Mouse (Mus musculus): Measurements from ENCODE around the gene H2-D1. TPM values are rescaled to one million over a fixed set of nuclear protein-coding genes. Genes with fewer than 3 reads are reported as not detected.
A peak's percentile ranks its signal among the peaks of the same experiment; 100 is the strongest.

The H2-D1 gene
- polyA plus RNA-seq (2015; fragmentation: Nextera tagmentation; extraction: Ambion mirVana): 73.4 and 73.6 TPM in 2 replicates

- H3K27ac ChIP-seq: no peak within 1 kb of the TSS
Observed at GRCm38 (mm10) chr17:35262664-35263522, at the start of gene H2-D1. TSS of gene H2-D1 (plus strand) at chr17:35262730.

GRCm38 (mm10) chr17:35213071-35213470, 49.5 kb upstream of the H2-D1 start:
- no peaks in the 10 kb centered on the region for H3K27me3 ChIP-seq
- no peak for ATAC-seq (ENCODE audit: low FRiP score)

More at GRCm38 (mm10) chr17:35262664-35263522, at the start of gene H2-D1:
- 1% methylated on average over 62 of the region's 73 CpGs for WGBS
- Histone ChIP-seq H3K9ac (peak within 1 kb of the TSS; percentile 81), H3K4me3 (peak within 1 kb of the TSS; percentile 66), H3K4me1 (replicated peaks) (peaks cover 14% of the 10 kb centered on the region), H3K36me3 (peaks cover 5% of the 10 kb centered on the region), H3K27me3 (peaks cover 52% of the 10 kb centered on the region), H3K4me2 (peak within 1 kb of the TSS; percentile 87), H3K9me3 (no peaks in the 10 kb centered on the region)
- ATAC-seq (ENCODE audit: low FRiP score): peak; percentile 95

DNA sequence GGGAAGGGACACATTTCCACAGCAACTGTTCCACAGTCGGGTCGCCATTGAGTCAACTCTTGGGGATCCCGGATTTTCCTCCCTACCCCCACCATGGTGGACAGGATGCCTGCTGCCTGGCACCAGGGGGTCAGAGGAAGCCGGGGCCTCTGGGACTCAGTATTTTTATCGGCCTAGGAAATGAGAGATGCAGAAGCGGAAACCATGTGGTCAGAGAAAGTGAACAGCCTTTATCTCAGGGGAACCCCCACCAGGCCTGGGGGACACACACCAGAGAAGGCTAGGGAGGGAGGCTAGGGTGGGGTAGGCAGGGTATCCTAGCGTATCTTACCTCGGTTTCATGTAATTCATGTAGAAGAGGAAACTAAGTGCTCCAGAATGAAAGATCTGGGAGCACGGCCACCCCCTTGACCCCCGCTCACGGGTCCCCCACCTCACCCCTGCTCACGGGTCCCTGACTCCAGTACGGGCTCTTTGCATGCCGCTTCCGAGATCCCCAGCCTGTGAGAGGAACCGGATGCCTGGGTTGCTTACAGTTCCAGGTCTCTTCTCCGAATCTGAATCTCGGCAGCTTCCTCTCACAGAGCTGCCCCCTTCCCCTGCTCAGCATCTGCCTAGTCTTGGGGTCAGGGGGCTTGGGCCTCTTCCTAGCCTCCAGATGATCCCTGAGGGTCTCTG, 43.9 kb upstream of the H2-D1 start:
- no peak overlapping the region; the same call in 1 of the 2 replicates for H3K9ac ChIP-seq
- H3K4me2 ChIP-seq: no peak overlapping the region
- peaks cover 38% of the 10 kb centered on the region for H3K36me3 ChIP-seq
- ATAC-seq (ENCODE audit: low FRiP score): no peak
- H3K27me3 ChIP-seq: no peaks in the 10 kb centered on the region
- no peak overlapping the region for H3K4me3 ChIP-seq
- H3K9me3 ChIP-seq: no peaks in the 10 kb centered on the region
- no peak overlapping the region for H3K27ac ChIP-seq
- no peaks in the 10 kb centered on the region for H3K4me1 ChIP-seq (replicated peaks)
- 86% methylated on average over 18 of the region's 18 CpGs for WGBS

More at GRCm38 (mm10) chr17:35213071-35213470, 49.5 kb upstream of the H2-D1 start:
- no peak overlapping the region for H3K4me2 ChIP-seq
- no peak overlapping the region for H3K27ac ChIP-seq
- no peaks in the 10 kb centered on the region for H3K9me3 ChIP-seq
- H3K4me3 ChIP-seq: no peak overlapping the region
- no peaks in the 10 kb centered on the region for H3K4me1 ChIP-seq (replicated peaks)
- WGBS: 92% methylated on average over 5 of the region's 5 CpGs
- H3K9ac ChIP-seq: no peak overlapping the region
- no peaks in the 10 kb centered on the region for H3K36me3 ChIP-seq

- Histone ChIP-seq H3K9ac (no peak overlapping the region), H3K36me3 (peaks cover 38% of the 10 kb centered on the region), H3K27me3 (no peaks in the 10 kb centered on the region), H3K4me3 (no peak overlapping the region), H3K4me1 (replicated peaks) (no peaks in the 10 kb centered on the region), H3K27ac (no peak overlapping the region), H3K4me2 (no peak overlapping the region), H3K9me3 (no peaks in the 10 kb centered on the region)
- 86% methylated on average over 6 of the region's 6 CpGs for WGBS
- ATAC-seq (ENCODE audit: low FRiP score): no peak
Observed at GRCm38 (mm10) chr17:35219601-35220041, 42.9 kb upstream of the H2-D1 start.

- Histone ChIP-seq H3K4me2 (no peak within 1 kb of the TSS), H3K9ac (no peak within 1 kb of the TSS), H3K9me3 (no peaks in the 10 kb centered on the region), H3K36me3 (peaks cover 45% of the 10 kb centered on the region), H3K4me3 (no peak within 1 kb of the TSS), H3K4me1 (replicated peaks) (no peaks in the 10 kb centered on the region), H3K27me3 (no peaks in the 10 kb centered on the region), H3K27ac (no peak within 1 kb of the TSS)
- no peak for ATAC-seq (ENCODE audit: low FRiP score)
- WGBS: 78% methylated on average over 28 of the region's 28 CpGs
Observed at GRCm38 (mm10) chr17:35220156-35220952, 42.2 kb upstream of the H2-D1 start, which contains the start of gene Gm16181. TSS of gene Gm16181 (plus strand) at chr17:35220834.

GRCm38 (mm10) chr17:35222299-35222698, 40.2 kb upstream of the H2-D1 start:
- Histone ChIP-seq H3K27me3 (no peaks in the 10 kb centered on the region), H3K4me2 (no peak overlapping the region), H3K9ac (0 out of 2 replicates have a peak overlapping the region, but pooled peaks have one; percentile 19), H3K27ac (no peak overlapping the region), H3K36me3 (peaks cover 55% of the 10 kb centered on the region), H3K4me3 (no peak overlapping the region), H3K9me3 (no peaks in the 10 kb centered on the region), H3K4me1 (replicated peaks) (no peaks in the 10 kb centered on the region)
- WGBS: 68% methylated on average over 6 of the region's 6 CpGs
- no peak for ATAC-seq (ENCODE audit: low FRiP score)

DNA sequence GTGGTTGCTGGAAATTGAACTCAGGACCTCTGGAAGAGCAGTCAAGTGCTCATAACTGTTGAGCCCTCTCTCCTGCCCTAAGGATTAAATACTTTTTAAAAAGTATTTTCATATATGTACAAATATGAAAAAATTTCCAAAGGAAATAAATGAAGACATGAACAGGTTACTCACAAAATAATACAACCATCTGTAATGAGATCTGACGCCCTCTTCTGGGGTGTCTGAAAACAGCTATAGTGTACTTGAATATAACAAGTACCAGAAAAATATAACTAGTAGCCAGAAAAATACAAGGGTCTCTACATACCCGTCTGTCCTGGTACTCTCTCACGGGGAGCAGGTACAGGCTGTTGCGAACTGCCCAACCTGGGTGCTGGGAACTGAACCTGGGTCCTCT, 37.9 kb upstream of the H2-D1 start:
- H3K4me3 ChIP-seq: no peak overlapping the region
- H3K9ac ChIP-seq: no peak overlapping the region
- no peaks in the 10 kb centered on the region for H3K4me1 ChIP-seq (replicated peaks)
- ATAC-seq (ENCODE audit: low FRiP score): no peak
- WGBS: 95% methylated on average over 4 of the region's 4 CpGs
- H3K27ac ChIP-seq: no peak overlapping the region
- no peaks in the 10 kb centered on the region for H3K9me3 ChIP-seq
- peaks cover 70% of the 10 kb centered on the region for H3K36me3 ChIP-seq
- H3K27me3 ChIP-seq: no peaks in the 10 kb centered on the region
- H3K4me2 ChIP-seq: no peak overlapping the region

DNA sequence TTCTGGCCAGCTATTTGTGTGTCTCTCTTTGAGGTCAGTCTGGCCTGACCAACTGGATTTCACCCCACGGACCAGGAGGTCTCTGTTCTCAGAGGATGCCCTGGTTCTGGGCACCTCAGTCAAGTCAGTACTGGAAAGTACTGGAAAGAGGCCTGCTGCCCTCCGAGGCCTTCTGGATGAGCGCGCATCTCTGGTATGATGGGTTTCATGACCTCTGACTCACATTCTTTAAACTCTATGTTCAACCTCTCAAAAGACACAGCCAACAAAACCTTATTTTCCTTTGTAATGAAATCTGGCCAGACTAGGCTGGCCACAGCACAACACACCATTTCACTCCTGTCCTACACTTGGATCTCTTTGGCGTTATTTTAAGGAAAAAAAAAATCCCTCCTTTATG, 37.1 kb upstream of the H2-D1 start:
- no peaks in the 10 kb centered on the region for H3K4me1 ChIP-seq (replicated peaks)
- H3K4me3 ChIP-seq: no peak overlapping the region
- H3K4me2 ChIP-seq: no peak overlapping the region
- H3K27me3 ChIP-seq: no peaks in the 10 kb centered on the region
- no peak overlapping the region for H3K9ac ChIP-seq
- no peak for ATAC-seq (ENCODE audit: low FRiP score)
- 96% methylated on average over 5 of the region's 5 CpGs for WGBS
- peaks cover 67% of the 10 kb centered on the region for H3K36me3 ChIP-seq
- no peak overlapping the region for H3K27ac ChIP-seq
- H3K9me3 ChIP-seq: no peaks in the 10 kb centered on the region

DNA sequence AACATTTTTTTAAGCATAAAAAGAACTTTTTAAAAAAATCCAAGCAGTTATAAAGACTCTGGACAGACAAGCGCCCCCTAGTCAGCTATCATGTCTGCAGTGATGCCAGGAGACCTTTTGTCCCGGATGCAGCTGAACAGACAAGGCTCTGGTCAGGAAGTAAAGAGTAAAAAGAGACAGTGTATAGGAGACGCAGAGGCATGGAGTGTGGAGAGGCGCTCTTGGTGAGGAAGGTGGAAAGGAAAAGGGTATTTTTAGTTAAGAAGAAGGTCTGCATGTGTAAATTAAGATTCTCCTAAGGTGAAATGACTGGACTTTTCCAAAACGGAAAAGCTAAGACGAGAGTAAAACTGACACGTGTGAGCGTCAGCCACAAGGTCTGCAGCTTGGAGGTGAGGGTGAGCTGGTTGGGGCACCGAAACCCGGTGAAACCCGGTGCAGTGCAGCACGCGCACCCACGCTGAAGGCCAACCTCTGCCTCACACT, 35.9 kb upstream of the H2-D1 start:
- peaks cover 4% of the 10 kb centered on the region for H3K4me1 ChIP-seq (replicated peaks)
- 87% methylated on average over 14 of the region's 14 CpGs for WGBS
- no peak overlapping the region for H3K9ac ChIP-seq
- no peak for ATAC-seq (ENCODE audit: low FRiP score)
- H3K9me3 ChIP-seq: no peaks in the 10 kb centered on the region
- H3K4me3 ChIP-seq: no peak overlapping the region
- peaks cover 67% of the 10 kb centered on the region for H3K36me3 ChIP-seq
- no peaks in the 10 kb centered on the region for H3K27me3 ChIP-seq
- H3K27ac ChIP-seq: no peak overlapping the region
- no peak overlapping the region for H3K4me2 ChIP-seq

- Histone ChIP-seq H3K9me3 (no peaks in the 10 kb centered on the region), H3K4me1 (replicated peaks) (peaks cover 40% of the 10 kb centered on the region), H3K4me3 (no peak overlapping the region), H3K4me2 (no peak overlapping the region), H3K27ac (no peak overlapping the region), H3K27me3 (no peaks in the 10 kb centered on the region), H3K9ac (peak overlapping the region; percentile 59; the same call in 1 of the 2 replicates), H3K36me3 (peaks cover 51% of the 10 kb centered on the region)
- no peak for ATAC-seq (ENCODE audit: low FRiP score)
- WGBS: 94% methylated on average over 10 of the region's 10 CpGs
Observed at GRCm38 (mm10) chr17:35231022-35231421, 31.5 kb upstream of the H2-D1 start.

- H3K9ac ChIP-seq: peak overlapping the region; percentile 59
Observed at GRCm38 (mm10) chr17:35232043-35232442, 30.5 kb upstream of the H2-D1 start.

More at GRCm38 (mm10) chr17:35232043-35232442, 30.5 kb upstream of the H2-D1 start:
- WGBS: 12% methylated on average over 12 of the region's 12 CpGs
- Histone ChIP-seq H3K4me1 (replicated peaks) (peaks cover 47% of the 10 kb centered on the region), H3K36me3 (peaks cover 46% of the 10 kb centered on the region), H3K27me3 (no peaks in the 10 kb centered on the region), H3K9me3 (no peaks in the 10 kb centered on the region), H3K27ac (no peak overlapping the region), H3K4me3 (no peak overlapping the region), H3K4me2 (peak overlapping the region; percentile 33; the same call in 1 of the 2 replicates)
- ATAC-seq (ENCODE audit: low FRiP score): no peak
